Mouse (Mus musculus) embryo, embryonic 9.5 days (tissue): ENCODE results near the gene Brd7.

ENCODE experiments used
- DNase-seq: peaks from one replicate; pipeline ENCODE4 v3.0.0-alpha.2; 2017; ENCODE audit errors: extremely low spot score

The Brd7 gene

GRCm38 (mm10) chr8:88310286-88310685, 51.7 kb downstream of the Brd7 start:
- no peak for DNase-seq

DNA sequence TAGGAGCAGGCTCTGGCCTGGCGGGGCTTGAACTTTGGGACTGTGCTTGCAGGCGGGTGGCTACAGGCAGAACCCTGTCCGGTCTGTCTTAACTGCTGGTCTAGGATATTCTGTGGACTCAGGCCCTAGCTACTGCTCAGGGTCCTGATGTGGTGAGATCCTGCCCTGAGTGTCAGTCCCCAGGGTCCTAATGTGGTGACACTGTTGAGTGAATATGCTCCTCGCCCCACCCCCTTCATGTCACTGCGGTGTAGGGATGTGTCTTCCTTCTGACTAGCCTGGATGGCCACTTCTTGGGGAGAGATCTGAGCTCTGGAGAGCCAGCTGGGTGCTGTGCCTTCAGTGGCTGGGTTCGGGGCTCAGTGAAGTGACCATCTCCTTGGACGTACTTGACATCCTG, 52.1 kb downstream of the Brd7 start:
- no peak for DNase-seq

GRCm38 (mm10) chr8:88309274-88309873, 52.6 kb downstream of the Brd7 start:
- no peak for DNase-seq

DNA sequence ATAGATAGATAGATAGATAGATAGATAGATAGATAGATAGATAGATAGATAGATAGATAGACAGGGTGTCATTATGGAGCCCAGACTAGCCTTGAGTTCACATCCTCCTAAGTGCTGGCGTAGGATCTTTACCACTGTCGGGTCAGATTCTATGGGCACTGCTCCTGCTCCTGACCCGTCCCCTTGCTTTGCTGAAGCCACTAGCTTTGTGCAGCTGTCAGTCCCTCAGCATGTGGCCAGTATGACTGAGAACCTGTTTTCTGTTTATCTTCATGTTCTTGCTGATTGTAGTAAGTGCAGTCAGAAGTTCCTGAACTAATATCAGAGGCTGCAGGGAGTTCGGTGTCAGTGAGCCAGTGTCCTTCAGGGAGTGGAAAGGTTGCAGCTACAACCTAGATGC, 54.3 kb downstream of the Brd7 start:
- DNase-seq: no peak

GRCm38 (mm10) chr8:88306511-88306910, 55.5 kb downstream of the Brd7 start:
- no peak for DNase-seq

- DNase-seq: no peak
Observed at GRCm38 (mm10) chr8:88305814-88306213, 56.2 kb downstream of the Brd7 start.

DNA sequence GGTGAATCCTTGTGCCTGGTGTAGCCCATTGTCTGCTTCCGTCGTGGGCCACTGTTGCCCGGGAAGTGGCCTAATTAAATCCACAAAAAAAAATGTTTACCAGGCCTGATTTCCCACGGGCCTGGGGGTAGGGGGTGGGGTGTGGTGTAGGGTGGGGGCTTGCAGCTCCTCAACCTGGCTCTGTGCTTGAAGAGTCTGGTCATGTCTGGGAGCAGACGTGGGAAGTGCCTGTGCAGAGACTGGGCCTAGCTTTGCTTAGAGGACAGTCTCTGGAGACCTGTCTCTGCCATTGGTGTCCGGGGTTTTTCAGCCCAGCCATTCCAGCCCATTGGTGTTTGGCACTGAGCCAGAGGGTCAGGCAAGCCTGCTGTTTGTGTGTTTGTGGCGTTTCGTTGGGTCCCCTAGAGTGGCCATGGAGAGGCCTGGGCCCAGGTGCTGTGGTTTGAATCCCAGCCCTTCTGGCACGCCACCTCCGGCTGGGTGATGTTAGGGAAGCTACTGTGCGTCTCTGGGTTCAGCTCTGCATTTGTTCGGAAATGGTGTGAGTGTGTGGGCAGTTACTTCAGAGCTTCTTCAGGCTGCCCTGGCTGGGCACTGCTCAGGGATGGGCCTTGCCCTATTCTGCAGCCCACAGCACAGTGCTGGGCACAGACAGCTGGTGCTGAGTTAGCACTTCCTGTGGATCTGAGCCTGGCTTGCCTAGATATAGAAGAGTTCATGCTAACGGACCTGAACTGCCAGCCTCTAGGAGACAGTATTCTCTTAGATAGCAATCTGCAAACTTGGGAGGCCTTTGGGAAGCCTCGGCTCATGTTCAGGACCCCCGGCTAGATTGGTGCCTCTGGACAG, 60.2 kb downstream of the Brd7 start:
- no peak for DNase-seq

- no peak for DNase-seq
Observed at GRCm38 (mm10) chr8:88299907-88300603, 61.9 kb downstream of the Brd7 start.

DNA sequence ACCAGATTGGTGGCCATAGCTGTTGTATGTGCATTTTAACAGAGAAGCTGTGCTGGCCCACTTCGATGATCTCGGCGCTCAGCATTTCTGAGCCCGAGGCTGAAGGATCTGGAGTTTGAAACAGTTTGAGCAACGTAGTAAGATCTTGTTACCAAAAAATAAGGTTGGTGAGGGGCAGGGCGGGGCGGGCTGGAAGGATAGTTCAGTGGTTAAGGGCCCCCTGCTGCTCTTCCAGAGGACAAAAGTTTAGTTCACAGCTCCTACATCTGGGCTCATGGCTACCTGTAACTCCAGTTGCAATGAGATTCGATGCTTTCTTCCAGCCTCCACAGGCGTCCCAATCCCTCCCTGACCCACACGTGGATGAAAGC, 63.3 kb downstream of the Brd7 start:
- no peak for DNase-seq

DNA sequence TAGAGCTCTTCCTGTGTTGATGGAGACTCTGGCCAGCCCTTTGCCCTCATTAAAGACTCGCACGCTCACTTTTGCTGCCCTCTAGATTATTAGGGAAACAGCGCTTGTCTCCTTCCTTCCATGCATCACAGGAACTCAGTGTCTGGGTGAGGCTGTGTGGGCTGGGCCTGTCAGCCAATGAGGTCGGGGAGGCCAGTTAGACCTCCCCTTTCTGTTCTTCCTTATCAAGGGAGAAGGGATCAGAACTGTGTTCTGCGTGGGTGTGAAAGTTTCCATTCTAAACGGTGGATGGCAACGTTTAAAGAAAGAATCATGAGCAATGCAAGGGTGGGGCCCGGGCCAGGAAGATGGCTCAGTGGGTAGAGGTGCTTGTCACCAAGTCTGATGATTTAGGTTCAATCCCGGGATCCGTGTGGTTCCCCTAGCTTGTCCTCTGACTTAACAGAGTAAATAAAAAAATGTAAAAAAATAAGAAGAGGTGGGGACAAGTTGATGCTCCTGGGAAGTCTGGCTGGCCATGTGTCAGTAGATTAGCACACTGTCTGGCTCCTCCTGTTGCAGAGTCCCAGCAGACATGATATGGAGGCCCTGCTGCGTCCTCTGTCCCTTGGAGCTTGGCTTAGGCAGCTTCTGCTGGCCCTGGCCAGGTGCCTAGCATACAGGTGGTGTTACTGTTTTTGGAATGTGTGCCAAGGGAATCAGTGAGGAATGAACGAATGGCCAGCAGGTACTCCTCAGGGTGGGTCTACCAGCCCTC, 63.8 kb downstream of the Brd7 start:
- no peak for DNase-seq

DNA sequence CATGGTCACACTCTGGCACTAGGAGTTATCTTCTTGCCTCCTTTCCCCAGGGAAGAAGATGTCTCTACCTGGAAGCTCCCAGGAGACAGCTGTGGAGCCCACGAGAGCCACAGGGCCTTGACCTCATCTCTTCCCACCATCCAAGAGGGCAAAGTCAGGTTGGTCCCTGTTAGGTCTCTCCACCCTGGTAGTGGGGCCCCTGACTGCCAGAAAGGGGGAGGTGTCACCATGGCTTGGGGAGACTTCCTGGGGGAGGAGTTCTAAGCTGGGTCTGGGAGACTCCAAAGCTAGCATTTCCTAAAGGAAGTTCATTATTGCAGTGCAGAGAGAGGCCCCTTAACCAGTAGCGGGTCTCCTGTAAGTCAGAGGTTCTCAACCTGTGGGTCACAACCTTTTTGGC, 67.0 kb downstream of the Brd7 start:
- DNase-seq: no peak

DNA sequence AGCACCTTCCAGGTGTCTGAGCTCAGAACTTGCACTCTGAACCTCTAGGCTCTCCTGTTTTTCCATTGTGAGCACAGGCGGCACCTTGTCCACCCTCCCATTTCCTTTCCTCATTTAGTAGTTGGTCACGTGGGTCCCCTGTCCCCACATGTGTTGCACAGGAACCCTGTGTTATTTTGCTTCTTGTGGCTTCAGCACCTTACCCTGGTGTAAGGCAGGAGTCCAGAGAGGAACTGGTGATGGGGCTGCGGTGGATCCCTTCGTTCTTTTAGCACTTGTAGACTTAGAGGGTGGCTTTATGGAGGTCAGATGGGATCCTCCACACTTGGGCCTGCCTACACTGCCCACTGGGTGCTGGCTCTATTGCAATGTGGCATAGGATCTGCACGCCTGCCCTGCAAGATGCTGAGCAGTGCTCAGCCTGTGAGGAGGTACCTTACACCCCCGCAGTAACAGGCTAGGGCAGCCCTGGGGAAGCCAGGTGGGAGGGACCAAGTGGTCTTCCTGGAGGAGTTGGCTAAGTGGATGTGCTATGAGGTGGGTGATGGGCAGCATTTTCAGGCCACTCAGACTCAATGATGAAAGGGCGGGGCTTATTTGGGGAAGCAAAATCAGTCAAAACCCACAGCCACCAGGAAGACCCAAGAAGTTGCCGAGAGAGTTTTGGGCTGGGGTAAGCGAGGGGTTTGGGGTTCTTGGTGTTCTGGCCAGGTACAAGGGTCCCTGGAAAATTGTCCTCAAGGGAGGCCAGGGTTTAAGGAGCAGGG, 68.2 kb downstream of the Brd7 start:
- no peak for DNase-seq

GRCm38 (mm10) chr8:88292926-88293325, 69.1 kb downstream of the Brd7 start:
- DNase-seq: no peak

DNA sequence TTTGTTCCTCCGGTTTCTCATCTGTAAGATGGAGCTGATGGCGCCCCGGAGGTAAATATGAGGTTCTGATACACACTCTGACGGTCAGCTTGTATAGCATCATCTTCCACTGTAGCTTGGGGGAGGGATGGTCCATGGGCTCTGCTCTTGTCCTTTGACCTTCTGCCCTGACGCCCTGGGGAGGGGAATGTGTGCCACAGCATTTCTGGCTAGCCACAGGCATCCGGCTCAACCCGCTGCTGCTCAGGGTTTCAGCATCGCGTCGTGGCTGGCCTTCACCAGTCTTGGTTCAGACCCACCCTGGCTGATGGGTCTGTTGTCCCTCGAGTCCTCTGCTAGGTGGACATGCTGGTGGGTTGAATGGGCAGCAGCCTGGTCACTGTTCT, 70.7 kb downstream of the Brd7 start:
- DNase-seq: no peak

DNA sequence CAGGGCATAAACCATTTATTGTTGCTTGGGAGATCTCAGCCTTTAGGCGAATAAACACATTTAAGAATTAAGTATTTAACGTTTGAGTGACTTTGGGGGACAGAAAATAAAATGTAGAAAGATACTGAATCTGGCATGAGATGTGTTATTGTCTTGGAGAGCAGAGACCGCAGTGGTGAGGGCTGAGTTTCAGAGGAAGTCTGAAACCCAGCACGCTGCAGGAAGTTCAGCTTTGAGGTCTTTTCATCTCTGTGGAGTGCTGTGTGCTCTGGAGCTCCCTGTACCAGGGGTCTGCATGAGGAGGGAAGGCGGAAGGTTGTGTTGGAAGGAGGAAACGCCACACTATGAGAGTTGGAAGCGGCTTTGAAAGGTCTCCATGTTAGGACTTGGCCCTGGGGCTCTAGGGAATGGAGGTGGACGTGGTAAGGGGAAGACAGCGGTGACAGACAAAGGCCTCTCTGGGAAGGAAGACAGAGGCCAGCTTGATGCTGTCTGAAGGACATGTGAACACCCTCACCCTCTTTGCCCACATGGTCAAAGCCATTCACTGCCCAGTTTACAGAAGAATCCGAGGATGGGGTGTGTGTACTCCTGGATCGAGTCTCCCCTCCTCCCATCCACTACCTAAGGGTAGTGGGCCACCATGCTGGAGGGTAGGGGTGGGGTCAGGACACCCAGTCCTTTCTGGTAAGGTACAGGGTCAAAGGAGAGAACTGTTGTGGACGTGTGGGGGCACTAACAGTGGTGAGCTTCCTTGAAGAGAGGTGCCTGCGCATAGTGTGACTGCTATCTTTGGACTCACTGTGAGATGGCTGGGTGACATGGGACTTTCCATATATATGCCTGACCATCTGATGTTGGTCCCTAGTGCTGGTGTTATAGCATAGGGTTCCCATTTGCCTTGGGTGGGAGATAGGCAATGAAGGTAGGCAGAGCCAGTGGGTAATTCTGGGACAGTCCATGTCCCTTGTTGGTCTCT, 71.4 kb downstream of the Brd7 start:
- DNase-seq: no peak

- DNase-seq: no peak
Observed at GRCm38 (mm10) chr8:88289901-88290300, 72.1 kb downstream of the Brd7 start.

- no peak for DNase-seq
Observed at GRCm38 (mm10) chr8:88288622-88289242, 73.3 kb downstream of the Brd7 start.

- no peak for DNase-seq
Observed at GRCm38 (mm10) chr8:88286421-88286960, 75.5 kb downstream of the Brd7 start.
